24 mouse cellular contexts compared by ENCODE assay signal in the genomic region with DNA sequence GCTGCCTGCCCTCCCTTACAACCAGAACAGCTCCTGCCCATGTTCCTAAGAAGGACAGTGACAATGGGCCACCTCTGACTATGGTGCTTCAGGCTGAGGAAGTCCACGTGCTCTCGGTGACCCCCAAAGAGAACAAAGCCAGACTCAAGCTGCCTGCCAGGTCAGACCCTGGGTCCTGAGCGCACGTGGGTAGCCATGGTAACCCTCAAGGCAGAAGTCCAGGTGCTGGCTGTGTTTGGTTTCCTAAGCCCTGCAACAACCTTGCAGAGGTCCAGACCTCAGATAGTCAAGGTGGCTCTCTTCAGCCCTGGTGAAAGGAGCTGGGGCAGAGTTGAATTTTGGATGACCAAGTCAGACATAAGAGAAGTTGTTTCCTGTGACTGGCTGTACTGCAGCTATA. TPM values are rescaled to one million over a fixed set of nuclear protein-coding genes. Genes with fewer than 3 reads are reported as not detected.
DNase-seq lines count a peak whose midpoint lies in the region; ATAC-seq and TF ChIP-seq lines count a peak whose summit lies in the region.
"Had no signal": no experiment of that assay in that cellular context is flagged by ENCODE, and none has a peak within 500 bp of the region (broad histone marks: within the 10 kb centered on the region; RNA-seq: fewer than 3 reads in every experiment).

No protein-coding gene starts in this region.

- intact Hi-C loops in heart, postnatal 10 days (cut with DNase I), result loop anchor here (5.0 kb wide), 2 partner anchors 202 to 357 kb away; no protein-coding TSS in a partner anchor
- intact Hi-C loops in gastrocnemius, adult 2 months (cut with DNase I), result loop anchor here (5.0 kb wide), 5 partner anchors 67 to 362 kb away; no protein-coding TSS in a partner anchor

- TF ChIP-seq CTCF in lung, embryonic 14.5 days (IDR thresholded peaks at IDR 0.05; ENCODE audit: low read depth), result no peak
- no peak for TF ChIP-seq CTCF in stomach, postnatal 0 days (IDR thresholded peaks at IDR 0.05; ENCODE audit: low read depth)
- no peak for TF ChIP-seq CTCF in gastrocnemius, adult 2 months (IDR thresholded peaks at IDR 0.05)

- H3K9ac ChIP-seq in heart, embryonic 12.5 days, result 0 out of 2 replicates have a peak overlapping the region, but pooled peaks have one; percentile 2
- no peak overlapping the region for H3K9ac ChIP-seq in lung, embryonic 14.5 days
- no peak overlapping the region for H3K9ac ChIP-seq in stomach, postnatal 0 days (ENCODE audit: low read length)
- H3K9ac ChIP-seq: embryonic facial prominence, embryonic 12.5 days; forebrain, embryonic 12.5 days; liver, embryonic 13.5 days; neural tube, embryonic 13.5 days; stomach, embryonic 15.5 days had no signal

- H3K27me3 ChIP-seq in heart, embryonic 12.5 days (replicated peaks), result peaks cover 81% of the 10 kb centered on the region
- H3K27me3 ChIP-seq in lung, embryonic 14.5 days (ENCODE audit: insufficient read depth, low read length), result 0 out of 2 replicates have a peak, but pooled peaks cover 5% of the 10 kb centered on the region
- H3K27me3 ChIP-seq in stomach, postnatal 0 days (ENCODE audit: control insufficient read depth, insufficient read depth, low read length), result no peaks in the 10 kb centered on the region
- H3K27me3 ChIP-seq: stomach, embryonic 15.5 days had no signal

- H3K4me2 ChIP-seq in heart, embryonic 12.5 days, result no peak overlapping the region
- no peak overlapping the region for H3K4me2 ChIP-seq in lung, embryonic 14.5 days
- no peak overlapping the region for H3K4me2 ChIP-seq in stomach, postnatal 0 days (replicated peaks; ENCODE audit: low read depth)
- H3K4me2 ChIP-seq: forebrain, embryonic 12.5 days; liver, embryonic 13.5 days; neural tube, embryonic 13.5 days; stomach, embryonic 15.5 days had no signal

- H3K4me1 ChIP-seq in heart, embryonic 12.5 days (replicated peaks), result peaks cover 15% of the 10 kb centered on the region
- peaks cover 11% of the 10 kb centered on the region; the same call in 1 of the 2 replicates for H3K4me1 ChIP-seq in lung, embryonic 14.5 days (ENCODE audit: insufficient read depth)
- H3K4me1 ChIP-seq in stomach, postnatal 0 days (replicated peaks; ENCODE audit: control insufficient read depth, insufficient read depth), result no peaks in the 10 kb centered on the region
- H3K4me1 ChIP-seq: liver, embryonic 13.5 days had no signal

- ATAC-seq in heart, embryonic 12.5 days (ENCODE audit: insufficient number of reproducible peaks, low FRiP score), result no peak
- ATAC-seq in lung, embryonic 14.5 days (ENCODE audit: insufficient read depth), result no peak
- no peak for ATAC-seq in stomach, postnatal 0 days (ENCODE audit: low FRiP score, low TSS enrichment)
- ATAC-seq: intestine, postnatal 0 days; midbrain, embryonic 16.5 days had no signal

- WGBS in heart, embryonic 12.5 days, result 64% methylated on average over 4 of the region's 4 CpGs
- 28% methylated on average over 4 of the region's 4 CpGs for WGBS in lung, embryonic 14.5 days
- WGBS in stomach, postnatal 0 days, result 38% methylated on average over 4 of the region's 4 CpGs

- no peak overlapping the region for H3K27ac ChIP-seq in heart, embryonic 12.5 days (ENCODE audit: poor library complexity, severe bottlenecking)
- H3K27ac ChIP-seq in lung, embryonic 14.5 days (ENCODE audit: low read depth), result no peak overlapping the region
- H3K27ac ChIP-seq in stomach, postnatal 0 days (replicated peaks), result peak overlapping the region; percentile 8; the same call in 1 of the 2 replicates
- H3K27ac ChIP-seq in gastrocnemius, adult 2 months, result no peak overlapping the region
- H3K27ac ChIP-seq: embryonic facial prominence, embryonic 12.5 days; forebrain, embryonic 12.5 days; heart, embryonic 10.5 days; liver, embryonic 13.5 days; macrophage; neural tube, embryonic 13.5 days; stomach, embryonic 15.5 days had no signal

- DNase-seq in cerebellum, adult 9-10 months, result peak; percentile 18
- no peak for DNase-seq in cerebellum, adult 18-20 months
- no peak for DNase-seq in heart, postnatal 10 days
- DNase-seq in lung, embryonic 14.5 days, result peak; percentile 19
- DNase-seq in lung, postnatal 25 days (ENCODE audit: low spot score), result no peak
- DNase-seq in stomach, postnatal 0 days (ENCODE audit: low spot score), result no peak
- no peak for DNase-seq in gastrocnemius, adult 2 months
- DNase-seq: adrenal gland, postnatal 14 days; liver, embryonic 13.5 days; lung, adult 2 months; retina, postnatal 1 day; right cerebral cortex, postnatal 25 days had no signal

- H3K4me3 ChIP-seq in heart, embryonic 12.5 days, result no peak overlapping the region
- H3K4me3 ChIP-seq in lung, embryonic 14.5 days (ENCODE audit: low read depth, low read length), result no peak overlapping the region
- no peak overlapping the region for H3K4me3 ChIP-seq in stomach, postnatal 0 days (ENCODE audit: low read depth, low read length)
- H3K4me3 ChIP-seq in gastrocnemius, adult 2 months, result no peak overlapping the region
- H3K4me3 ChIP-seq: embryonic facial prominence, embryonic 12.5 days; forebrain, embryonic 12.5 days; heart, embryonic 10.5 days; liver, embryonic 13.5 days; myocyte; neural tube, embryonic 13.5 days; stomach, embryonic 15.5 days had no signal

- peaks cover 21% of the 10 kb centered on the region; the same call in 1 of the 2 replicates for H3K36me3 ChIP-seq in heart, embryonic 12.5 days
- H3K36me3 ChIP-seq in lung, embryonic 14.5 days (ENCODE audit: insufficient read depth), result peaks cover 8% of the 10 kb centered on the region
- H3K36me3 ChIP-seq in stomach, postnatal 0 days (ENCODE audit: control insufficient read depth, insufficient read depth, low read length), result peaks cover 2% of the 10 kb centered on the region; the same call in 1 of the 2 replicates
- H3K36me3 ChIP-seq: embryonic facial prominence, embryonic 12.5 days; forebrain, embryonic 12.5 days; liver, embryonic 13.5 days; neural tube, embryonic 13.5 days; stomach, embryonic 15.5 days had no signal

- no peak for TF ChIP-seq EP300 in stomach, postnatal 0 days (optimal IDR thresholded peaks at IDR 0.05)

- H3K9me3 ChIP-seq in heart, embryonic 12.5 days (replicated peaks), result no peaks in the 10 kb centered on the region
- H3K9me3 ChIP-seq in lung, embryonic 14.5 days (ENCODE audit: low read depth, low read length), result no peaks in the 10 kb centered on the region
- no peaks in the 10 kb centered on the region for H3K9me3 ChIP-seq in stomach, postnatal 0 days (ENCODE audit: control insufficient read depth, low read length)
- H3K9me3 ChIP-seq: embryonic facial prominence, embryonic 12.5 days; forebrain, embryonic 12.5 days; heart, embryonic 10.5 days; liver, embryonic 13.5 days; neural tube, embryonic 13.5 days; stomach, embryonic 15.5 days had no signal

RNA-seq across cellular contexts. Expression of gene Spata20, which starts 3.8 kb away (rescaled TPM):
- polyA plus RNA-seq in heart, embryonic 12.5 days (2016; fragmentation: Nextera tagmentation; extraction: Ambion mirVana), result not detected in 2 replicates
- total RNA-seq in heart, postnatal 10 days (2021), result 1 to 10 TPM in 1 of 2 experiments, under 1 TPM in 1; 0.31 to 1.2 TPM
- 0.42 TPM in 1 of 2 replicates, not detected in the other for polyA plus RNA-seq in lung, embryonic 14.5 days (2014; fragmentation: Nextera tagmentation; extraction: Ambion mirVana)
- polyA plus RNA-seq in stomach, postnatal 0 days (2015; fragmentation: Nextera tagmentation; extraction: Ambion mirVana), result 0.05 and 0.18 TPM in 2 replicates
- not detected for total RNA-seq in gastrocnemius, adult 2 months (2021)
- total RNA-seq: adrenal gland, postnatal 14 days; gastrocnemius, adult 18-20 months had no signal
- polyA plus RNA-seq: heart, embryonic 10.5 days; hindbrain, embryonic 11.5 days; intestine, postnatal 0 days; liver, embryonic 13.5 days; macrophage; myocyte had no signal

RNA-seq across cellular contexts. Expression of gene Epn3, which starts 10.0 kb away (rescaled TPM):
- polyA plus RNA-seq in heart, embryonic 12.5 days (2016; fragmentation: Nextera tagmentation; extraction: Ambion mirVana), result 14.4 and 14.5 TPM in 2 replicates
- total RNA-seq in heart, postnatal 10 days (2021), result 10 to 100 TPM; 26.5 to 26.7 TPM
- polyA plus RNA-seq in lung, embryonic 14.5 days (2014; fragmentation: Nextera tagmentation; extraction: Ambion mirVana), result 14.1 and 15.9 TPM in 2 replicates
- 53.4 and 60.1 TPM in 2 replicates for polyA plus RNA-seq in stomach, postnatal 0 days (2015; fragmentation: Nextera tagmentation; extraction: Ambion mirVana)
- under 1 TPM in 1 of 2 experiments, not detected in 1; 0.05 TPM for total RNA-seq in gastrocnemius, adult 2 months (2021)
- total RNA-seq: gastrocnemius, adult 18-20 months had no signal
- polyA plus RNA-seq: macrophage had no signal

RNA-seq across cellular contexts. Expression of gene Cacna1g, which starts 15.7 kb away (rescaled TPM):
- 1.9 and 2.7 TPM in 2 replicates for polyA plus RNA-seq in heart, embryonic 12.5 days (2016; fragmentation: Nextera tagmentation; extraction: Ambion mirVana)
- total RNA-seq in heart, postnatal 10 days (2021), result 10 to 100 TPM; 33.4 to 41.3 TPM
- 12.9 and 13.5 TPM in 2 replicates for polyA plus RNA-seq in lung, embryonic 14.5 days (2014; fragmentation: Nextera tagmentation; extraction: Ambion mirVana)
- polyA plus RNA-seq in stomach, postnatal 0 days (2015; fragmentation: Nextera tagmentation; extraction: Ambion mirVana), result 1.8 and 2.0 TPM in 2 replicates
- total RNA-seq in gastrocnemius, adult 2 months (2021), result 1 to 10 TPM; 1.2 to 3.0 TPM
- polyA plus RNA-seq: macrophage had no signal

RNA-seq across cellular contexts. Expression of gene Mycbpap, which starts 31.8 kb away (rescaled TPM):
- polyA plus RNA-seq in heart, embryonic 12.5 days (2016; fragmentation: Nextera tagmentation; extraction: Ambion mirVana), result 9.1 and 11.5 TPM in 2 replicates
- total RNA-seq in heart, postnatal 10 days (2021), result 1 to 10 TPM; 3.9 to 4.9 TPM
- 3.2 and 3.3 TPM in 2 replicates for polyA plus RNA-seq in lung, embryonic 14.5 days (2014; fragmentation: Nextera tagmentation; extraction: Ambion mirVana)
- polyA plus RNA-seq in stomach, postnatal 0 days (2015; fragmentation: Nextera tagmentation; extraction: Ambion mirVana), result 1.4 and 1.9 TPM in 2 replicates
- total RNA-seq in gastrocnemius, adult 2 months (2021), result not detected
- total RNA-seq: gastrocnemius, adult 18-20 months had no signal

RNA-seq across cellular contexts. Expression of gene Rsad1, which starts 59.3 kb away (rescaled TPM):
- polyA plus RNA-seq in heart, embryonic 12.5 days (2016; fragmentation: Nextera tagmentation; extraction: Ambion mirVana), result 5.1 and 5.5 TPM in 2 replicates
- total RNA-seq in heart, postnatal 10 days (2021), result 10 to 100 TPM in 1 of 2 experiments, 1 to 10 TPM in 1; 9.8 to 10.2 TPM
- polyA plus RNA-seq in lung, embryonic 14.5 days (2014; fragmentation: Nextera tagmentation; extraction: Ambion mirVana), result 3.6 and 4.2 TPM in 2 replicates
- 3.4 and 3.8 TPM in 2 replicates for polyA plus RNA-seq in stomach, postnatal 0 days (2015; fragmentation: Nextera tagmentation; extraction: Ambion mirVana)
- total RNA-seq in gastrocnemius, adult 2 months (2021), result 1 to 10 TPM; 2.9 to 4.1 TPM

Comparison
In these comparisons a context has a peak if more than half of its experiments do, and no peak if none do; other contexts are left out.
1. DNase-seq: peak in cerebellum, adult 9-10 months (single experiment) and lung, embryonic 14.5 days (single experiment); none in cerebellum, adult 18-20 months (0 of 2), heart, postnatal 10 days (0 of 2), lung, postnatal 25 days (single experiment), stomach, postnatal 0 days (single experiment) and gastrocnemius, adult 2 months (single experiment).